Mouse (Mus musculus) erythroblast, adult 5-6 weeks (primary cell): ENCODE data around the gene Prr15. TPM values are rescaled to one million over a fixed set of nuclear protein-coding genes. Genes with fewer than 3 reads are reported as not detected.

Source experiments
- ATAC-seq: replicated peaks from 2 replicates; pipeline ENCODE4 v1.8.0; 2016; ENCODE audit warnings: moderate number of reproducible peaks, mild to moderate bottlenecking, moderate TSS enrichment, inconsistent platforms; ENCODE audit not compliant: poor library complexity, low FRiP score, severe bottlenecking
- total RNA-seq, 2 experiments: library from RNA; stranded (forward) in 1 of 2; stranded (reverse) in 1 of 2; fragments of 150-400 nt in 1 of 2; fragments of 200-764, 138-1000 nt in 1 of 2; gene quantifications; 2 replicates each; pipeline versions ENCODE4 v1.2.3 to v1.2.4; 2015 to 2017; ENCODE audit warnings: low replicate concordance in 2 of 2

Gene Prr15
- not detected in 2 replicates for total RNA-seq (2015; ENCODE audit: low replicate concordance)
- not detected in 2 replicates for total RNA-seq (2017; ENCODE audit: low replicate concordance)

GRCm38 (mm10) chr6:54325246-54325885 is at the start of gene Prr15:
Gene Prr15, plus strand, starts transcription at chr6:54325835.
- no peak for ATAC-seq

- no peak for ATAC-seq
These were observed 48.4 kb upstream of the Prr15 start for GRCm38 (mm10) chr6:54277234-54277633.

- ATAC-seq, result no peak
These were observed 47.8 kb upstream of the Prr15 start for GRCm38 (mm10) chr6:54277828-54278227.

- no peak for ATAC-seq
These were observed 47.0 kb upstream of the Prr15 start for GRCm38 (mm10) chr6:54278613-54279012.

GRCm38 (mm10) chr6:54279391-54279790 is 46.2 kb upstream of the Prr15 start:
- ATAC-seq, result no peak

GRCm38 (mm10) chr6:54280248-54280647 is 45.4 kb upstream of the Prr15 start:
- ATAC-seq, result no peak

- no peak for ATAC-seq
These were observed 42.3 kb upstream of the Prr15 start for GRCm38 (mm10) chr6:54283299-54283698.

GRCm38 (mm10) chr6:54284167-54284711 is 41.4 kb upstream of the Prr15 start:
- no peak for ATAC-seq

- no peak for ATAC-seq
These were observed 38.8 kb upstream of the Prr15 start for GRCm38 (mm10) chr6:54286813-54287212.

- ATAC-seq, result no peak
These were observed 35.7 kb upstream of the Prr15 start for GRCm38 (mm10) chr6:54289774-54290500.

- no peak for ATAC-seq
These were observed 28.4 kb upstream of the Prr15 start for GRCm38 (mm10) chr6:54297231-54297630.

- no peak for ATAC-seq
These were observed 26.2 kb upstream of the Prr15 start for GRCm38 (mm10) chr6:54299417-54299816.

GRCm38 (mm10) chr6:54305777-54306176 is 19.9 kb upstream of the Prr15 start:
- ATAC-seq, result no peak

- no peak for ATAC-seq
These were observed 12.6 kb upstream of the Prr15 start for GRCm38 (mm10) chr6:54313071-54313470.

- no peak for ATAC-seq
These were observed 7.0 kb upstream of the Prr15 start for GRCm38 (mm10) chr6:54318618-54319017.

GRCm38 (mm10) chr6:54319198-54319597 is 6.4 kb upstream of the Prr15 start:
- ATAC-seq, result no peak

GRCm38 (mm10) chr6:54320236-54320635 is 5.4 kb upstream of the Prr15 start:
- ATAC-seq, result no peak

- no peak for ATAC-seq
These were observed 1.3 kb downstream of the Prr15 start for GRCm38 (mm10) chr6:54326671-54327625.

GRCm38 (mm10) chr6:54327626-54328003 is 2.0 kb downstream of the Prr15 start:
- ATAC-seq, result no peak

GRCm38 (mm10) chr6:54328783-54329182 is 3.1 kb downstream of the Prr15 start:
- ATAC-seq, result no peak
